Mouse (Mus musculus) thymus, adult 2 months (tissue): ENCODE data around the gene Tha1. TPM values are rescaled to one million over a fixed set of nuclear protein-coding genes. Genes with fewer than 3 reads are reported as not detected.

ENCODE experiments used
- DNase-seq: peaks from one replicate; pipeline ENCODE4 v3.0.0; 2021
- H3K27ac ChIP-seq: fragments of 200-500 bp; 2 replicates; pipeline ENCODE4 v1.5.1; 2012; ENCODE audit warnings: low read length, control low read depth; ENCODE audit not compliant: control insufficient read depth, insufficient read depth
- H3K27me3 ChIP-seq: fragments of 200-500 bp; 2 replicates; pipeline ENCODE4 v1.6.1; 2012; ENCODE audit warnings: mild to moderate bottlenecking, low read length, moderate library complexity, mixed read lengths; ENCODE audit not compliant: control insufficient read depth, insufficient read depth
- H3K36me3 ChIP-seq: fragments of 200-500 bp; 2 replicates; pipeline ENCODE4 v1.6.1; 2012; ENCODE audit warnings: mild to moderate bottlenecking, low read length, moderate library complexity; ENCODE audit not compliant: control insufficient read depth, insufficient read depth
- H3K4me1 ChIP-seq: fragments of 200-500 bp; replicated peaks from 2 replicates; pipeline ENCODE4 v1.6.1; 2012; ENCODE audit warnings: low read length; ENCODE audit not compliant: control insufficient read depth, insufficient read depth
- H3K4me3 ChIP-seq: fragments of 200-500 bp; 2 replicates; pipeline ENCODE4 v1.5.1; 2012; ENCODE audit warnings: mild to moderate bottlenecking, low read length, control low read depth, moderate library complexity; ENCODE audit not compliant: control insufficient read depth, insufficient read depth
- CTCF ChIP-seq: fragments of 200-500 bp; IDR thresholded peaks from 2 replicates; pipeline ENCODE4 v1.5.1; 2012; ENCODE audit warnings: mild to moderate bottlenecking, control low read depth, low read length, moderate library complexity, borderline replicate concordance; ENCODE audit not compliant: control insufficient read depth, poor library complexity, insufficient read depth; ENCODE audit errors: extremely low read depth
- POLR2A ChIP-seq: fragments of 200-500 bp; IDR thresholded peaks from 2 replicates; pipeline ENCODE4 v1.6.1; 2012; ENCODE audit warnings: mild to moderate bottlenecking, low read length, control low read depth, moderate library complexity; ENCODE audit not compliant: control insufficient read depth, poor library complexity, insufficient read depth; ENCODE audit errors: extremely low read depth
- WGBS: fragments of 180-500 bp; shearing (Covaris S2); methylation state at CpG from one replicate; pipeline ENCODE4 v1.1.7; 2018; 5-methylcytosine and 5-hydroxymethylcytosine counted together
- polyA plus RNA-seq: library from polyadenylated mRNA; depleted of rRNA; stranded (reverse); fragments of >200 nt; gene quantifications from 2 replicates; pipeline ENCODE4 v1.2.3, GENCODE M21; 2012

Gene Tha1
- polyA plus RNA-seq, 1 experiment: 16.9 TPM

GRCm38 (mm10) chr11:117875681-117876080 is 2.4 kb upstream of the Tha1 start:
- Histone ChIP-seq H3K4me3 (no peak overlapping the region), H3K36me3 (no peaks in the 10 kb centered on the region), H3K4me1 (peaks cover 83% of the 10 kb centered on the region), H3K27me3 (no peaks in the 10 kb centered on the region), H3K27ac (0 out of 2 replicates have a peak overlapping the region, but pooled peaks have one; percentile 13)
- no peak for TF ChIP-seq POLR2A
- no peak for TF ChIP-seq CTCF
- peak; percentile 36 for DNase-seq
- 65% methylated on average over 6 of the region's 6 CpGs for WGBS

GRCm38 (mm10) chr11:117874419-117874818 is 1.1 kb upstream of the Tha1 start:
- H3K36me3 ChIP-seq: no peaks in the 10 kb centered on the region
- H3K4me1 ChIP-seq: peaks cover 74% of the 10 kb centered on the region
- peak; percentile 54 for DNase-seq
- H3K27ac ChIP-seq: no peak overlapping the region
- H3K4me3 ChIP-seq: no peak overlapping the region
- 63% methylated on average over 4 of the region's 4 CpGs for WGBS
- TF ChIP-seq POLR2A (no peak), CTCF (no peak)
- H3K27me3 ChIP-seq: no peaks in the 10 kb centered on the region

- TF ChIP-seq POLR2A (peak; percentile 37; the same call in 1 of the 2 replicates), CTCF (0 out of 2 replicates have a peak, but pooled peaks have one; percentile 35)
- Histone ChIP-seq H3K27ac (peak overlapping the region; percentile 96), H3K4me3 (peak overlapping the region; percentile 84), H3K27me3 (no peaks in the 10 kb centered on the region), H3K36me3 (no peaks in the 10 kb centered on the region), H3K4me1 (peaks cover 50% of the 10 kb centered on the region)
- 7% methylated on average over 12 of the region's 12 CpGs for WGBS
- DNase-seq: peak; percentile 92
These were observed 1.2 kb downstream of the Tha1 start for GRCm38 (mm10) chr11:117871911-117872584.

GRCm38 (mm10) chr11:117871376-117871775 is 1.9 kb downstream of the Tha1 start:
- Histone ChIP-seq H3K27ac (peak overlapping the region; percentile 96), H3K4me3 (peak overlapping the region; percentile 84), H3K36me3 (no peaks in the 10 kb centered on the region), H3K27me3 (no peaks in the 10 kb centered on the region), H3K4me1 (peaks cover 44% of the 10 kb centered on the region)
- peak; percentile 50 for DNase-seq
- TF ChIP-seq POLR2A (peak; percentile 49; the same call in 1 of the 2 replicates), CTCF (no peak)
- 6% methylated on average over 5 of the region's 5 CpGs for WGBS

GRCm38 (mm10) chr11:117870688-117871365 is 2.5 kb downstream of the Tha1 start:
- 40% methylated on average over 12 of the region's 12 CpGs for WGBS
- H3K27ac ChIP-seq: peak overlapping the region; percentile 96
- TF ChIP-seq POLR2A (no peak), CTCF (peak; percentile 92)

DNA sequence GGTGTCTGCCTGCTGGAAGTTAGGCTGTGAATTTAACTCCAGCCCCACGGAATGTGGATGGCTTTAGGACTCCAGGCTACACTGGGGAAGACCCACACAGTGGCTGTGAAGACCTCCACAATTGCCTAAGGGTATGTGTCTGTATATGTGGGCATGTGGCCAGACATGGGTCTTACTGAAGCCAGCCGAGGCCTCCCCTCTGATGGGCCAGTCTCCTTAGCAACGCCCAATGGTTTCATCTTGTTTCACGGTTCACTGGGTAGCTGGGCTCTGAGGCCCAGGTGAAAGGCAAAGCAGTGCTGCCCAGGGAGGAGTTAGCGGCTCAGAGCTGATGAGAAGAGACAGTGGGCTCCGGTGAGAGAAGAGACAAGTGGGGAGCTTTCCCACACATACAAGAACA is 7.3 kb downstream of the Tha1 start:
- no peak overlapping the region for H3K27ac ChIP-seq
- peaks cover 5% of the 10 kb centered on the region for H3K4me1 ChIP-seq
- H3K4me3 ChIP-seq: no peak overlapping the region
- H3K36me3 ChIP-seq: no peaks in the 10 kb centered on the region
- H3K27me3 ChIP-seq: no peaks in the 10 kb centered on the region
- TF ChIP-seq POLR2A: no peak
- no peak for TF ChIP-seq CTCF
- DNase-seq: no peak
- WGBS: 90% methylated on average over 6 of the region's 6 CpGs

More at GRCm38 (mm10) chr11:117870688-117871365, 2.5 kb downstream of the Tha1 start:
- no peaks in the 10 kb centered on the region for H3K36me3 ChIP-seq
- H3K4me3 ChIP-seq: peak overlapping the region; percentile 84
- no peaks in the 10 kb centered on the region for H3K27me3 ChIP-seq
- DNase-seq: peak; percentile 78
- peaks cover 40% of the 10 kb centered on the region for H3K4me1 ChIP-seq
